Mouse (Mus musculus) testis, adult 10 weeks (tissue): Measurements from ENCODE around the gene Tex9. TPM values are rescaled to one million over a fixed set of nuclear protein-coding genes. Genes with fewer than 3 reads are reported as not detected.

Experiments used
- polyA plus RNA-seq: library from polyadenylated mRNA; stranded (reverse); fragments of 350-450 nt; fragmentation: Illumina TruSeq; extraction: RNeasy Lipid Tissue Mini Kit (QIAGEN cat#74804); gene quantifications from one replicate; pipeline ENCODE4 v1.2.3, GENCODE M21; 2014; ENCODE audit warnings: low read depth, low replicate concordance

The Tex9 gene
- 107 TPM for polyA plus RNA-seq

DNA sequence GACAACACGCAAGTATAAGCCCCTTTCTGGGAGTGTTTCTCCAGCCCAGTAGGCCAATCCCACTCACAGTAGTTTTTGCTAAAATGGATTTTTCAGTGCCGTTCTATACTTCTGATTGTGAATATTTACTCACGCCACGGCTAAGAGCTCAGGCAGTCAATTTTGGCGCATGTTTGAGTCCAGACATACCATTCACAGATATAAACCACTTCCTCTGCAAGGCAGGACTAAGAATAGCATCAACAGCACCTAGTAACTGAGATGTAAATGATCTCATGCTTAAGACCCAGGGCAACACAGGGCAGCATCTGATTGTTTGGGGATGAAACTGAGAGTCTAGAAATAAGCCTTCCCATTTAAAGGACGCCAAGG is at the start of gene Tex9:
Gene Tex9, minus strand, starts transcription at position 19 of the 372 bp plus-strand sequence.

DNA sequence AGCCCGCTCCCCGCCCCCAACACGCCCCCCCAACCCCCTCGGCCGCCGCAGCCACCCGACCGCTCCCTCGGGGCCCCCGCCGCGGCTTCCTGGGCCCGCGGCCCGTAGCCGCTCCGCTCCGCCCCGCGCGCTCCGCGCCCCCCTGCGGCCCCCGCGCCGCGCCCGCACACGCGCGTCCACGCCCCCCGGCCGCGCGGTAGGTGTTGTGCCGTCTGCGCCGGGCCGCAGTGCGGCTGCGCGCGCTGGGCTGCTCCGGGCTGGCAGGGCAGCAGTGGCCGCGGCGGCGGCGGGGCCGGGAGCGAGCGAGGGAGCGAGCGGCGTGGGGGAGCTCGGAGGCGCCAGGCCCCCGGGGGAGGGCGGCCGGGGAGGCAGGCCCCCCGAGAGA is 40.0 kb upstream of the Tex9 start, which contains the start of gene Rfx7:
Gene Rfx7, plus strand, starts transcription at position 245 of the 385 bp plus-strand sequence.

DNA sequence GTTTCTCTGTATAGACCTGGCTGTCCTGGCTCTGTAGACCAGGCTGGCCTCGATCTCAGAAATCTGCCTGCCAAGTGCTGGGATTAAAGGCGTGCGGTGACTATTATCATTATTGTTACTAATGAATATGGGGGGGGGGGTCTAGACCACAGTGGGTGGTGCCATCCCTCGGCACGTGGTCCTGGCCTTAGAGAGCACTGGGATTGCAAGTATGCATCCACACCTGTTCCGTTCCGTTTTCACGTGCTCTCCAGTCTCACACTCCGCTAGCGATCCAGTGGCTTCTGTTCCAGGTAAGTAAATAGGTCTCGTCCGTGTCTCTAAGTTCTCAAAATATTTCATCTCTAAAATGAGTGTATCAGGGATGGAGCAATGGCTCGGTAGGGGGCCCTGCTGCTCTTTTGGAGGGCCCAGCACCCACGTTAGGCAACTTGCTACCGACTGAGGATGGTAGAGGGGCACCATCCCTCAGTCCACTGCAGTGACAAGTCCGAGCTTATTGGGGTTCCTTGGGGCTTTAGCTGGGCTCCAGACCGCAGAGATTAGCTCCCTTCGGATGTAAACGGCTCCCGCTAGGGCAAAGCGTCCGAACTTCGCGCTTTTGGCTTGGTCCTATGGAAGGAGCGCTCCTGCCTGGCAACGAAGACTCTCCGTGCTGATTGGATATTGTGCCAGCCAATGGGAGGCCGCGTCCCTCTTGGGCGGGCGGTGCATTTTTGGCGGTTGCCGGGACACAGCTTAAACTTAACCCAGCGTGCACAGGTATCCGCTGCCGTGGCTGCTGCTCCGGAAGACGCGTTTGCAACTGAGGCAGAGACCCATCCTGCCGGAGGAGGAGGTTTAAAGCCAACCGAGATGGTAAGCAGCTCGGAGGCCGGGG is 54.0 kb downstream of the Tex9 start, which contains the start of gene Mns1:
Gene Mns1, plus strand, starts transcription at position 190 of the 880 bp plus-strand sequence.

Other genes starting within 250 kb of the Tex9 start
- gene Zfp280d, start 217.4 kb downstream of the Tex9 start, polyA plus RNA-seq, result 94.1 TPM
- 267 TPM for gene Mns1, start 54.2 kb downstream of the Tex9 start, polyA plus RNA-seq
- gene Rfx7, start 40.0 kb upstream of the Tex9 start, polyA plus RNA-seq, result 23.1 TPM
- gene Nedd4, start 170.1 kb upstream of the Tex9 start, polyA plus RNA-seq, result 81.2 TPM